Mouse (Mus musculus) CD4-positive, CD25-positive, alpha-beta regulatory T cell, adult 2 months (primary cell): Measurements from ENCODE around the gene Wrap73.
A peak's percentile ranks its signal among the peaks of the same experiment; 100 is the strongest.

Source experiments
- DNase-seq: peaks from one replicate; pipeline ENCODE4 v3.0.0-alpha.2; 2012; ENCODE audit warnings: low read depth, low spot score

Wrap73 gene

GRCm38 (mm10) chr4:154181001-154181400, 38.8 kb downstream of the Wrap73 start:
- DNase-seq = no peak

DNA sequence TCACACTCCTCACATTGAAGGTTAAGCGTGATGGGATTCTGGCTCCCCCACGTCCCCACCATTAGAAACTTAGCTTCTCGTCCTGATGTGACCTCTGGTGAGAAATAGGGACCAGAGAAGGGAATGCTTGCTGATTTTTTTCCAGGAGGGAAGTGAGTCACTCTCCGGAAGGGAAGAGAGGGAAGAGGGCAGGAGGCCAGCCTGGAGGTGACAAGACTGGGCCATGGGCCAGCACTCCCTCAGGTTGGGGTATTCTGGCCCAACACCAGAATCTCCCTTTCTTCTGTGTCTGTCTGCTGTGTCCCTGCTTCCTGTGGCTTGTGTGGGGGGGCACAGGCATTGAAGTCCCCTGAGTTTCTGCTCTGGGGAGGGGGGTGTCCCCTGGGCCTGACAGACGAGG, 41.4 kb downstream of the Wrap73 start:
- no peak for DNase-seq

DNA sequence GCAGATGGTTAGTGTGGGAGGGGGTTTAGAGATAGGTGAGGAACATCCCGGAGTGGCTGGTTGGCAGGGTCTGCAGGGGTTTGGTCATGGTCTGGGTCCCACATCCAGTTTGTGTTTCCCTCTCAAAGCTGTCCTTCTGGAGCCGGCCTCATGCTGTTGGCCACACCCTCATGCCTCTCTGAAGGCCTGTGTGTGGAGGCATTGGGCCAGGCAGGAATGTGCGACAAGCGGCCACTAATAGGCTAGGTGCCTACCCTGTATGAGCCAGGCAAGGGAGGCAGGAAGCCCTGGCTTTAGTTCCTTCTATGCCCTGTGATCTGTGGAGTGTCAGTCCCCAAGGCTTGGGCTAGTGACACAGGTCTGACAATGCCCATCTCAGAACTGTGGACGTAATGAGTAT, 42.8 kb downstream of the Wrap73 start:
- DNase-seq = no peak

DNA sequence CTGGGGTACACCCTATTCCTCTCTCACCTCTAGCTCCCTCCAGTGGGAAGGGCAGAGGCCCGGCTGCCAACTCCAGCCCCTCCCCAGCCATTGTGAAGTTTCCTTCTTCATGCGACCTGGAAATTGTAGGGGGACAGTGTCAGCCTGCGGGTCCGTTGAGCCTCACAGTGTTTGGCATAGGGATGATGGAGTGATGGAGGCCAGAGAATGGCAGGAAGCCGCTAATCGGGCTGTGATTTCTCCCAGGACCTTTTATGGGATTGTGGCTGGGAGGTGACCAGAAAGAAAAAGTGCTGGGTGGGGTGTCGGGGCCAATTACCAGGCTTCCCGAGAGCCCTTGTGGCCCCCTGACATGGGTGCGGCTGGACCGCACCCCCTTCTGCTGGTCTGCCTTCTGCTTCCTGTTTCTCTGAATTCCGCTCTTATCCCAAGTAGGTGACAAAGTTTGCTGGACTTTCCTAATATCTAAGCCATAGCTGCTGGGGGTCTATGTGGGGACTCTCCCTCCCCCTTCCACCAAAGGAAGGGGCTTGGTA, 43.9 kb downstream of the Wrap73 start:
- no peak for DNase-seq

- no peak for DNase-seq
Observed at GRCm38 (mm10) chr4:154188948-154189347, 46.8 kb downstream of the Wrap73 start.

DNA sequence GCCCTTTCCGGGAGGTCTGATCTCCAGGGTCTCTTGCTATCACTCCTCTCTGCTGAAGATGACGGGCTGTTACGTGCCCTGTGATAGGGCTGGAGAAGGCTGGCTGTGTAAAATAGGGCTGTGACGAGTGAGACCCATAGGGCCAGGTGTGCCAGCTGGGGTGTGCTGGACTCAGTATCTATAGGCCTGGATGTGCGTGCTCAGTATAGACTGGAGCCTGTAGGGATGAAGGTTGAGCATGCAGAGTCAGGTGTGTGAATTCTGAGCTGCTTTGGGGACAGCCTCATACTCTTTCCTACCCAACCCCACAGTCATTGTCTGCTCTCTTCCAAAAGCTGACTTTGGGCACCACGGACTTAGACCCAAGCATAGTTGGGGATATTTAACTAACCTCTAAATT, 55.8 kb downstream of the Wrap73 start:
- no peak for DNase-seq

GRCm38 (mm10) chr4:154198377-154198961, 56.3 kb downstream of the Wrap73 start:
- DNase-seq = no peak

DNA sequence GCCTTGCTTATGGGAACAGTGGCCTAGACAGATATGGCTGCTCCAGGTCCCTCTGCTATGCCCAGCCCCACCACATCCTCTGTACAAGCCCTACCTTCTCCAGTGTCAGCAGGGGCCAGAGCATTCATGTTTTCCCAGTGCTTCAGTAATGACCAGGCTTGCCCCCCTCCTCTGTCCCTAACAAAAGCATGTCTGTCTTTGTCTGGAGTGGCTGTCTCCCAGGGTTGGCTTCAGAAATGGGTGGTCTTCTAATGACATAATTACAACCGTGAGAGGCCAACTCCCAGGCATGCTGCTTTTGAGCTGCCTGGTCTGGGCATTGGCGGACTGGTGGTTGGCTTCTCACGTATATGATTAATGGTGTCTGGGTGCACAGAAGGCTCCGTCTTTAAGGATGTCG, 59.3 kb downstream of the Wrap73 start:
- no peak for DNase-seq

DNA sequence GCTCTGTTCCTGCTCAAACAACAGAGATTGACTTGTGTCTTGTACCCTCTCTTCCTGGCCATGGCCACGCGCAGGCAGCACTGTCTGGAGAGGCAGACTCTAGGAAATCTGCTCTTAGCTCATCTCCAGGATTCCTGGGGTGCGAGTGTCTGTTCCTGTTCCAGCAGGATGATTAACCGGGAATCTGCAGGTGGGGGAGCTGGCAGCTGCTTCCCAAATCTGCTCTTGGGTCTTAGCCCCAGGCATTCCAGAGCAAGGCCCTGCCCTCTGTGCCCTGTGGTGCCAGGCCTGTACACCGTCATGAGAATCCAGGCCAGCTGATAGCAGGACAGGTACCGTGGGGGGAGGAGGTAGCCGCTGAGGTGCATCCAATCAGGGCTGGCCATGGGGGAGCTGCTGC, 62.4 kb downstream of the Wrap73 start:
- DNase-seq = no peak

DNA sequence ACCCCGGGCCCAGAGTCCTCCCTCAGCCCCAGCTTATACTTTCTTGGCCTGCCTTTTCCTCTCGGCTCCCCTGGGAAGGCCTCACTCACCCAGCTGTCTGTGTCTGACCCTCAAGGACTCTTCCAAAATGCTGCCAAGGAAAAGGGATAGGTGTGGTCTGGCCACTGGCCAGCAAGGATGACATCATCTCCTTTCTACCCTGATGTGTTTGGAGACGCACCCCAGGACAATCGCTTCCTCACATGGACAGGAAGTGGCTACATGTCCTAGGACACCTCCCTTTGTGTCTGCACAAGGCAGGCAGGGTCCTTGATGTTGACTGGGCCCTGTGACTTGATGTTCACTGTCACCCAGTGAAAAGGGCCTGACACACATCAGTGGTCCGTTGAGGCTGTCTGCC, 63.2 kb downstream of the Wrap73 start:
- DNase-seq = no peak

- peak; percentile 75 for DNase-seq
Observed at GRCm38 (mm10) chr4:154207261-154207660, 65.1 kb downstream of the Wrap73 start.

GRCm38 (mm10) chr4:154209054-154209453, 66.9 kb downstream of the Wrap73 start:
- no peak for DNase-seq

DNA sequence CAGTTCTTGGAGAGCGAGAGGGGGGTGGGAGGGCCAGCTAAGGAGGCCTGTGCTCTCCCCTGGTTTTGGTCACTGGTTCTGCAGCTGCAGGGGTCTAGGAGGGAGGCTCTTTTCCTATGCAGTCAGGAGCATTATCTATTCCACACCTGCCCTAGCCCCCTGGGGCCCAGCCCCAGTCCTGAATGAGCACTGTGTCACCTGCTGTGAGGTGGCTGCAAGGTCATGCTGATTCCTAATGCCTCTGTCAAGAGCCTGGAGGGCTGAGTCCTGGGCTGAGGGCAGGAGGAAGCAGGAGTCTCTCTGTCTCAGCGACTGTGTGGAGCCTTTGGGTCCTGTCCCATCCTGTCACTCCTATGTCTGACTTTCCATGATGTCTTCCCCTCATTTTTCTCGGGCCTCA, 67.7 kb downstream of the Wrap73 start:
- DNase-seq = no peak

DNA sequence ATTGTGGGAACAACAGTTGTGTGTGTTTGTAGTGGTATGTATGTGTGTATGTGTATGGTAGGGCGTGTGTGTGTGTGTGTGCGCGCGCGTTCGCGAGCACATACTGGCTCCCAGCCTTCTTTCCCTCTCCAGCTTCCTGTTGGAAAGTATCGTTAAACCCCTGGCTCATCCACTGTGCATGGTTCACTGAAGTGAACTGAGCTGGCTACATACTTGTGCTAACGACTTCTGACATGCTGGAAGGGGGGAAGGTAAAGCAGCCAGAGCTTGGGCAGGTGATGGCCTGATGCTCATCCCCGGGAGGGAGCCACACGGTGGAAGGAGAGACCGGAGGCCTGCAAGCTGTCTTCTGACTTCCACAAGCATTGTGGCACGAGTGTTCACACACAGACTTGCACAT, 69.3 kb downstream of the Wrap73 start:
- no peak for DNase-seq

DNA sequence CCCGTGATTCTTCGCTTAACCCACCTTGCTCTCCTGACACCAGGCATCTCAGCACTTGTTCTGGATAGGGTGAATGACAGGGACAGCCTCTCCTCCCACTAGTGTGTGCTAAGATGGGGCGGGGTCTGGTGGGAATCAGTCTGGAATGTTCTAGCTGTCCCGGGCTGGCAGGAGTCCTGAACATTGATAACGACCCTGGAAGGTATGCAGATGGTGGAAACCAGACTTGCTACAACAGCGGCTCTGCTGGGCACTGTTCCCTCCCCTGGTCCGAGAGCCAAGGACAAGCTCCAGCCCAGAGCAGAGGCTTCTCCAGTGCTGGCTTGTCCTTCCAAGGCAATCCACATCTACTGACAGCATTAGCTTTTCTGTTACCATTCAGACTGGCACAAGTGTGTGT, 71.4 kb downstream of the Wrap73 start:
- DNase-seq = no peak

- no peak for DNase-seq
Observed at GRCm38 (mm10) chr4:154214075-154214474, 71.9 kb downstream of the Wrap73 start.
